Mouse (Mus musculus): Measurements from ENCODE around the gene Mia3. TPM values are rescaled to one million over a fixed set of nuclear protein-coding genes. Genes with fewer than 3 reads are reported as not detected.

Mia3 gene
- polyA plus RNA-seq, 1 experiment = 49.8 TPM

DNA sequence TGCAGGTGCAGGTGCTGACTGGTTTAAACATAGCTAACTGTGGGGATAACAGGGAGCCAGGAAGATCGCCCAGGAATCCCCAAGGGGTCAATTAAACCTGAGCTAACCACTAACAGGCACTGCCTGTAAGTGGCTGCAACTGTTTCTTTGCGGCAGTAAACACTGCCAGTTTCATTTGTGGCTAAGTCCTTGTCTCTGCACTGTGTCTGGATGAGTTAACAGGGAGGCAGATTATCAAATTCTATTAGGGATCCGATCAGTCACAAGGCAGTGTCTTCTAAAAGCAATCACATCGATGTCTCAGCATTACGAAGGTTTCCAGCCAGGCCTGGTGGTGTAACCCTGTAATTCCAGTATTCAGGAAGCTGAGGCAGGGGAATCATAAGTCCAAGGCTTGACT is 3.0 kb downstream of the Mia3 start:
- Histone ChIP-seq H3K4me1 (ENCODE audit: control insufficient read depth, insufficient read depth, insufficient read length, low read length) (peaks cover 14% of the 10 kb centered on the region), H3K27me3 (ENCODE audit: control insufficient read depth, insufficient read depth, low read length) (no peaks in the 10 kb centered on the region), H3K27ac (ENCODE audit: insufficient read depth, low read depth, low read length) (no peak overlapping the region), H3K4me3 (ENCODE audit: low read depth, low read length) (no peak overlapping the region), H3K36me3 (ENCODE audit: control insufficient read depth, insufficient read depth, low read length) (peaks cover 10% of the 10 kb centered on the region)
- WGBS = 93% methylated on average over 5 of the region's 5 CpGs
- TF ChIP-seq POLR2A (IDR thresholded peaks at IDR 0.05; ENCODE audit: low read depth, low read length) = no peak
- TF ChIP-seq CTCF (IDR thresholded peaks at IDR 0.05; ENCODE audit: extremely low read depth, insufficient read length, insufficient replicate concordance, low read depth, low read length) = no peak

DNA sequence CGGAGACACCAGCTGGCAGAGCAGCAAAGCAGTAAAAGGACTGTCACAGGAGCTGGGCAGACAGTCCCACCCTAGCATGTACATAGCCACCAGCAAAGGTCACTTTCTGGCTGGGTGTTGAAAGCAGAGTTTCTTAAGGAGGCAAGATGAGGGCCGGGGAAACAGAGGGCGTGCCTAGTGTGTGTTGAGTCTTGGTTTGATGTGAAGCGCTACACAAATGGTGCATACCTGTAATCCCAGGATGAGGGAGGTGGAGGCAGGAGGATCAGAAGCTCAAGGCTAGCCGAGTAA is 5.8 kb downstream of the Mia3 start:
- H3K36me3 ChIP-seq (ENCODE audit: control insufficient read depth, insufficient read depth, low read length) = peaks cover 23% of the 10 kb centered on the region
- no peak for TF ChIP-seq CTCF (IDR thresholded peaks at IDR 0.05; ENCODE audit: extremely low read depth, insufficient read length, insufficient replicate concordance, low read depth, low read length)
- no peak for TF ChIP-seq POLR2A (IDR thresholded peaks at IDR 0.05; ENCODE audit: low read depth, low read length)
- no peak overlapping the region for H3K27ac ChIP-seq (ENCODE audit: insufficient read depth, low read depth, low read length)
- H3K27me3 ChIP-seq (ENCODE audit: control insufficient read depth, insufficient read depth, low read length) = no peaks in the 10 kb centered on the region
- H3K4me1 ChIP-seq (ENCODE audit: control insufficient read depth, insufficient read depth, insufficient read length, low read length) = peaks cover 9% of the 10 kb centered on the region
- H3K4me3 ChIP-seq (ENCODE audit: low read depth, low read length) = no peak overlapping the region
- WGBS = 48% methylated on average over 5 of the region's 5 CpGs

DNA sequence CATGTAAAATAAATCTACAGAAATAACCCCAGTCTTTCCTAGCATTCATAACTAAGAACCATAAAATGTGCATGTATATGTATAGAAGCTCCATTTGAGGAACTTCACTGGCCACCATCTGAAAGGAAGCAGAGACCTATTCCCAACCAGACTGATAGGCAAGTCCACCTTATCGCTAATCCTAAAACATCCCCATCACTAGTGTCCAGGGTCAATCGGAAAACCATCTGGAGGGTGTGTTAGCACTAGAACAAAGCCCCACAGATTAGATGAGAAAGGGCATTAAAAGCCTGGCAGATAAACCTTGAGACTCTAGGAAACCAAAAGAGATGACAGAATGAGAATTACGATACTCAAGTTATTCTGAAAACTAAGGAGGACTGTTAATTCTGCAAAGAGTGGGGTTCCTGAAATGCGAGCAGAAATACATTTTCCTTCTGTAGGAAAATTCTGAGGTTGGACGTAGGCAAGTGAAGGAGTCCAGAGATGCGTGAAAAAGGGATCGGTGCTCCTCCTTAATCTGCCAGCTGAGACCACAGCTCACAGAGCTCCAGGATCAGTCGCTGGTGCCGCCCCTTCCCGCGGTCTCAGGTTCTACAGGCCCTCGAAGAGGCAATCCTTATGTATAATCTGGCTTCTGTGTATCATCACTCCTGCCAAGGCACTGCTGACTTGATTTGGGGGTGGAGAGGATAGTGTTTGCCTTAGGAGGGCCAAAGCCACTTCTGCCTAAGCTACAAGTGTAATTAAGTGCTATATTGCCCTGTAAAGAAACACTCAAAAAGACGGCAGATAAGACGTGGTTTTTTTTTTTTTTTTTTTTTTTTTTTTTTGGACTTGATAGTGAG is 6.4 kb downstream of the Mia3 start:
- 43% methylated on average over 14 of the region's 14 CpGs for WGBS
- peaks cover 29% of the 10 kb centered on the region for H3K36me3 ChIP-seq (ENCODE audit: control insufficient read depth, insufficient read depth, low read length)
- no peak overlapping the region for H3K27ac ChIP-seq (ENCODE audit: insufficient read depth, low read depth, low read length)
- no peak overlapping the region for H3K4me3 ChIP-seq (ENCODE audit: low read depth, low read length)
- TF ChIP-seq CTCF (IDR thresholded peaks at IDR 0.05; ENCODE audit: extremely low read depth, insufficient read length, insufficient replicate concordance, low read depth, low read length) (no peak), POLR2A (IDR thresholded peaks at IDR 0.05; ENCODE audit: low read depth, low read length) (no peak)
- no peaks in the 10 kb centered on the region for H3K27me3 ChIP-seq (ENCODE audit: control insufficient read depth, insufficient read depth, low read length)
- peaks cover 6% of the 10 kb centered on the region for H3K4me1 ChIP-seq (ENCODE audit: control insufficient read depth, insufficient read depth, insufficient read length, low read length)

DNA sequence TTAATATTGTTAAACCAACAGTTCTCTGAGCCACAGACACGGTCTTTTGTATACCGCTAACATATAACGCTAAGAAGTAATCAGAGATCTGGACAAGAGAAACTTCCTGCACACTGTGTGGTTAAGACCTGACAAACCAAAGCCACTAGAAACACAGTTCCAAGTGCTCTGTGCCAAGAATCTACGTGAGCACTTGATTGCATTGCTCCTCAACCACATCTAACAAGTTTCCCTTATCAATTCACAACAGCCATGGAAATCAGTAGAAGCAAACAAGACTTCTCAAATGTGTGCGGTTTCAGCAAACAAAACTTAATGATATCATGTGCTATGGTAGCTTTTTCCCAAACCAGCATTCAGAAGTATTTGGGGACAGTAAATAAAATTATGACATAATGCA is 7.1 kb downstream of the Mia3 start:
- WGBS = 26% methylated on average over 5 of the region's 5 CpGs
- no peak overlapping the region for H3K4me3 ChIP-seq (ENCODE audit: low read depth, low read length)
- H3K27ac ChIP-seq (ENCODE audit: insufficient read depth, low read depth, low read length) = no peak overlapping the region
- H3K27me3 ChIP-seq (ENCODE audit: control insufficient read depth, insufficient read depth, low read length) = no peaks in the 10 kb centered on the region
- peaks cover 35% of the 10 kb centered on the region for H3K36me3 ChIP-seq (ENCODE audit: control insufficient read depth, insufficient read depth, low read length)
- H3K4me1 ChIP-seq (ENCODE audit: control insufficient read depth, insufficient read depth, insufficient read length, low read length) = peaks cover 2% of the 10 kb centered on the region
- no peak for TF ChIP-seq POLR2A (IDR thresholded peaks at IDR 0.05; ENCODE audit: low read depth, low read length)
- TF ChIP-seq CTCF (IDR thresholded peaks at IDR 0.05; ENCODE audit: extremely low read depth, insufficient read length, insufficient replicate concordance, low read depth, low read length) = no peak

DNA sequence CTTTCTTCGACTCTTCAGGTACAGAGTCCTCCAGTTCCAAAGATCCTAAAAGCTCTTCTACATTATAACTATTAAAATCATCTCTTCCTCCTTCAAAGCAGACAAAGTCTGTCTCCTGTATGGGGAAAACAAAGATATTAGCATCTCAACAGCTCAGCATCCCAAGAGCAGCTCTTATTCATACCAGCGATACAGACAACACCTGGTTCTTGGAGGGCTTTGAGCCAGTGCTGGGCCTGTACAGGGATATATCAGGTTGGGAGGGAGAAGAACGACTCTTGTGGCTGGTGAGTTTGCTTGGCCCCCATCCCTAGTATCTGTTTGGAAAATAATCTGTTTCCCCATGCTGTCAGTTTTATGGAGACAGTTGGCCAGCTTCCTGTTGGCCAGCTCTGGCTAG is 10.5 kb downstream of the Mia3 start:
- Histone ChIP-seq H3K4me3 (ENCODE audit: low read depth, low read length) (no peak overlapping the region), H3K36me3 (ENCODE audit: control insufficient read depth, insufficient read depth, low read length) (peaks cover 44% of the 10 kb centered on the region), H3K27me3 (ENCODE audit: control insufficient read depth, insufficient read depth, low read length) (no peaks in the 10 kb centered on the region), H3K27ac (ENCODE audit: insufficient read depth, low read depth, low read length) (no peak overlapping the region), H3K4me1 (ENCODE audit: control insufficient read depth, insufficient read depth, insufficient read length, low read length) (peaks cover 2% of the 10 kb centered on the region)
- TF ChIP-seq CTCF (IDR thresholded peaks at IDR 0.05; ENCODE audit: extremely low read depth, insufficient read length, insufficient replicate concordance, low read depth, low read length) = no peak
- no peak for TF ChIP-seq POLR2A (IDR thresholded peaks at IDR 0.05; ENCODE audit: low read depth, low read length)
- WGBS = 87% methylated on average over 3 of the region's 3 CpGs

DNA sequence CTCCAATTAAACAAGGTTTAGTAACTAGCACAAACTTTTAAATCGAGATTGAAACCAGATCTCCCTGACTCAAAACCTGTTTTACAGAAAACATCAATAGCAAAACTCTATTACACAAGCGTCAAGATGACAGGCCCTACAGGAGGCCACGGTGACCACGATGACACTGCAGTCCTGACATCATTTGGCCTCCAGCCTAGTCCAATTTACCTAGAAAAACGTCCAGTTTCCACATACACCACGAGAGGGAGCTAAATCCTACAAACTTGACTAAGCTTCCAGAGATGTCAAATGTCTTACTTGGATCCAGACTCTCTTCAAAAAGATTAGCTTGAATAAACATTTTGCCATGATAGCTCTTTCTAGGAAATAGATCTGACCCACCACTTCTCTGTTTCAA is 19.5 kb downstream of the Mia3 start:
- Histone ChIP-seq H3K4me1 (ENCODE audit: control insufficient read depth, insufficient read depth, insufficient read length, low read length) (peaks cover 4% of the 10 kb centered on the region; the same call in 1 of the 2 replicates), H3K4me3 (ENCODE audit: low read depth, low read length) (no peak overlapping the region), H3K27me3 (ENCODE audit: control insufficient read depth, insufficient read depth, low read length) (no peaks in the 10 kb centered on the region), H3K27ac (ENCODE audit: insufficient read depth, low read depth, low read length) (no peak overlapping the region), H3K36me3 (ENCODE audit: control insufficient read depth, insufficient read depth, low read length) (peaks cover 40% of the 10 kb centered on the region)
- TF ChIP-seq CTCF (IDR thresholded peaks at IDR 0.05; ENCODE audit: extremely low read depth, insufficient read length, insufficient replicate concordance, low read depth, low read length) = peak; percentile 37; the same call in 1 of the 2 replicates
- TF ChIP-seq POLR2A (IDR thresholded peaks at IDR 0.05; ENCODE audit: low read depth, low read length) = no peak
- 12% methylated on average over 6 of the region's 6 CpGs for WGBS

DNA sequence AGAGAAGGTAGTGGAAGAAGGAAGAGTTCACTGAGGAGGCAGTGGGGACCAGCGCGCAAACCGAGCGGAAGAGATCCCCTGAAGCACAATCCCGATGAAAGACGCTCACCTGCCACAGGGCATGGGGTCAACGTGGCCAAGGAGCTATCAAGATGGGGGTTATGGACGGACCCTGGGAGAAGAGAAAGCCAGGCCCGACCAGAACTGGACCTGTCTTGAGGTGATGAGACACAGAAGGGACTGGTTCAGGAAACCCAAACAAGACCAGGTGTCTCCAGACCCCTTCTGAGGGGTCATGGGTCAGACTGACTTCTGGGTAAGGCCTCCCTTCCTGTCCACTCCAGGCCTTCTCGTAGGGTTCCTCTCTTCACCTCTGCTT is 23.5 kb downstream of the Mia3 start:
- Histone ChIP-seq H3K4me1 (ENCODE audit: control insufficient read depth, insufficient read depth, insufficient read length, low read length) (peaks cover 4% of the 10 kb centered on the region; the same call in 1 of the 2 replicates), H3K36me3 (ENCODE audit: control insufficient read depth, insufficient read depth, low read length) (peaks cover 28% of the 10 kb centered on the region), H3K4me3 (ENCODE audit: low read depth, low read length) (peak overlapping the region; percentile 97), H3K27ac (ENCODE audit: insufficient read depth, low read depth, low read length) (peak overlapping the region; percentile 27), H3K27me3 (ENCODE audit: control insufficient read depth, insufficient read depth, low read length) (no peaks in the 10 kb centered on the region)
- TF ChIP-seq CTCF (IDR thresholded peaks at IDR 0.05; ENCODE audit: extremely low read depth, insufficient read length, insufficient replicate concordance, low read depth, low read length) = no peak
- no peak for TF ChIP-seq POLR2A (IDR thresholded peaks at IDR 0.05; ENCODE audit: low read depth, low read length)
- 3% methylated on average over 10 of the region's 10 CpGs for WGBS
